Mouse (Mus musculus): ENCODE results near the gene Tacc2. TPM values are rescaled to one million over a fixed set of nuclear protein-coding genes. Genes with fewer than 3 reads are reported as not detected.

The Tacc2 gene
- total RNA-seq, 1 experiment from 2014 or later: 2.0 TPM

GRCm38 (mm10) chr7:130719931-130720598, 142.8 kb downstream of the Tacc2 start:
- no peak for ATAC-seq (replicated peaks in 1 of 2; ENCODE audit: insufficient read depth in 1 of 2, low FRiP score in 2 of 2, low TSS enrichment in 1 of 2, low read depth in 1 of 2, poor library complexity in 2 of 2, severe bottlenecking in 2 of 2)

- no peak for ATAC-seq (replicated peaks in 1 of 2; ENCODE audit: insufficient read depth in 1 of 2, low FRiP score in 2 of 2, low TSS enrichment in 1 of 2, low read depth in 1 of 2, poor library complexity in 2 of 2, severe bottlenecking in 2 of 2)
These were observed 143.6 kb downstream of the Tacc2 start for GRCm38 (mm10) chr7:130720646-130721335.

- ATAC-seq (replicated peaks in 1 of 2; ENCODE audit: insufficient read depth in 1 of 2, low FRiP score in 2 of 2, low TSS enrichment in 1 of 2, low read depth in 1 of 2, poor library complexity in 2 of 2, severe bottlenecking in 2 of 2): no peak
These were observed 148.9 kb downstream of the Tacc2 start for GRCm38 (mm10) chr7:130726185-130726584.

- 0 out of 4 replicates have a peak, but pooled peaks of 1 of the 2 experiments have one; percentile 12 for ATAC-seq (replicated peaks in 1 of 2; ENCODE audit: insufficient read depth in 1 of 2, low FRiP score in 2 of 2, low TSS enrichment in 1 of 2, low read depth in 1 of 2, poor library complexity in 2 of 2, severe bottlenecking in 2 of 2)
These were observed 149.6 kb downstream of the Tacc2 start for GRCm38 (mm10) chr7:130726724-130727422.

- no peak for ATAC-seq (replicated peaks in 1 of 2; ENCODE audit: insufficient read depth in 1 of 2, low FRiP score in 2 of 2, low TSS enrichment in 1 of 2, low read depth in 1 of 2, poor library complexity in 2 of 2, severe bottlenecking in 2 of 2)
These were observed 150.3 kb downstream of the Tacc2 start for GRCm38 (mm10) chr7:130727560-130727959.

GRCm38 (mm10) chr7:130731792-130732191, 154.6 kb downstream of the Tacc2 start:
- ATAC-seq (replicated peaks in 1 of 2; ENCODE audit: insufficient read depth in 1 of 2, low FRiP score in 2 of 2, low TSS enrichment in 1 of 2, low read depth in 1 of 2, poor library complexity in 2 of 2, severe bottlenecking in 2 of 2): no peak

GRCm38 (mm10) chr7:130732908-130733307, 155.7 kb downstream of the Tacc2 start:
- ATAC-seq (replicated peaks in 1 of 2; ENCODE audit: insufficient read depth in 1 of 2, low FRiP score in 2 of 2, low TSS enrichment in 1 of 2, low read depth in 1 of 2, poor library complexity in 2 of 2, severe bottlenecking in 2 of 2): no peak

GRCm38 (mm10) chr7:130733423-130733822, 156.2 kb downstream of the Tacc2 start:
- ATAC-seq (replicated peaks in 1 of 2; ENCODE audit: insufficient read depth in 1 of 2, low FRiP score in 2 of 2, low TSS enrichment in 1 of 2, low read depth in 1 of 2, poor library complexity in 2 of 2, severe bottlenecking in 2 of 2): no peak

- no peak for ATAC-seq (replicated peaks in 1 of 2; ENCODE audit: insufficient read depth in 1 of 2, low FRiP score in 2 of 2, low TSS enrichment in 1 of 2, low read depth in 1 of 2, poor library complexity in 2 of 2, severe bottlenecking in 2 of 2)
These were observed 157.1 kb downstream of the Tacc2 start for GRCm38 (mm10) chr7:130734195-130734787.

GRCm38 (mm10) chr7:130741099-130741498, 163.9 kb downstream of the Tacc2 start:
- no peak for ATAC-seq (replicated peaks in 1 of 2; ENCODE audit: insufficient read depth in 1 of 2, low FRiP score in 2 of 2, low TSS enrichment in 1 of 2, low read depth in 1 of 2, poor library complexity in 2 of 2, severe bottlenecking in 2 of 2)

- ATAC-seq (replicated peaks in 1 of 2; ENCODE audit: insufficient read depth in 1 of 2, low FRiP score in 2 of 2, low TSS enrichment in 1 of 2, low read depth in 1 of 2, poor library complexity in 2 of 2, severe bottlenecking in 2 of 2): no peak
These were observed 166.2 kb downstream of the Tacc2 start for GRCm38 (mm10) chr7:130743239-130744025.

- ATAC-seq (replicated peaks in 1 of 2; ENCODE audit: insufficient read depth in 1 of 2, low FRiP score in 2 of 2, low TSS enrichment in 1 of 2, low read depth in 1 of 2, poor library complexity in 2 of 2, severe bottlenecking in 2 of 2): no peak
These were observed 171.9 kb downstream of the Tacc2 start for GRCm38 (mm10) chr7:130749165-130749564.

- ATAC-seq (replicated peaks in 1 of 2; ENCODE audit: insufficient read depth in 1 of 2, low FRiP score in 2 of 2, low TSS enrichment in 1 of 2, low read depth in 1 of 2, poor library complexity in 2 of 2, severe bottlenecking in 2 of 2): no peak
These were observed 173.7 kb downstream of the Tacc2 start for GRCm38 (mm10) chr7:130750752-130751490.

GRCm38 (mm10) chr7:130751678-130752077, 174.4 kb downstream of the Tacc2 start:
- ATAC-seq (replicated peaks in 1 of 2; ENCODE audit: insufficient read depth in 1 of 2, low FRiP score in 2 of 2, low TSS enrichment in 1 of 2, low read depth in 1 of 2, poor library complexity in 2 of 2, severe bottlenecking in 2 of 2): no peak

GRCm38 (mm10) chr7:130754790-130755189, 177.6 kb downstream of the Tacc2 start:
- no peak for ATAC-seq (replicated peaks in 1 of 2; ENCODE audit: insufficient read depth in 1 of 2, low FRiP score in 2 of 2, low TSS enrichment in 1 of 2, low read depth in 1 of 2, poor library complexity in 2 of 2, severe bottlenecking in 2 of 2)

- no peak for ATAC-seq (replicated peaks in 1 of 2; ENCODE audit: insufficient read depth in 1 of 2, low FRiP score in 2 of 2, low TSS enrichment in 1 of 2, low read depth in 1 of 2, poor library complexity in 2 of 2, severe bottlenecking in 2 of 2)
These were observed 179.2 kb downstream of the Tacc2 start for GRCm38 (mm10) chr7:130756343-130756835.
